In the genomic region with DNA sequence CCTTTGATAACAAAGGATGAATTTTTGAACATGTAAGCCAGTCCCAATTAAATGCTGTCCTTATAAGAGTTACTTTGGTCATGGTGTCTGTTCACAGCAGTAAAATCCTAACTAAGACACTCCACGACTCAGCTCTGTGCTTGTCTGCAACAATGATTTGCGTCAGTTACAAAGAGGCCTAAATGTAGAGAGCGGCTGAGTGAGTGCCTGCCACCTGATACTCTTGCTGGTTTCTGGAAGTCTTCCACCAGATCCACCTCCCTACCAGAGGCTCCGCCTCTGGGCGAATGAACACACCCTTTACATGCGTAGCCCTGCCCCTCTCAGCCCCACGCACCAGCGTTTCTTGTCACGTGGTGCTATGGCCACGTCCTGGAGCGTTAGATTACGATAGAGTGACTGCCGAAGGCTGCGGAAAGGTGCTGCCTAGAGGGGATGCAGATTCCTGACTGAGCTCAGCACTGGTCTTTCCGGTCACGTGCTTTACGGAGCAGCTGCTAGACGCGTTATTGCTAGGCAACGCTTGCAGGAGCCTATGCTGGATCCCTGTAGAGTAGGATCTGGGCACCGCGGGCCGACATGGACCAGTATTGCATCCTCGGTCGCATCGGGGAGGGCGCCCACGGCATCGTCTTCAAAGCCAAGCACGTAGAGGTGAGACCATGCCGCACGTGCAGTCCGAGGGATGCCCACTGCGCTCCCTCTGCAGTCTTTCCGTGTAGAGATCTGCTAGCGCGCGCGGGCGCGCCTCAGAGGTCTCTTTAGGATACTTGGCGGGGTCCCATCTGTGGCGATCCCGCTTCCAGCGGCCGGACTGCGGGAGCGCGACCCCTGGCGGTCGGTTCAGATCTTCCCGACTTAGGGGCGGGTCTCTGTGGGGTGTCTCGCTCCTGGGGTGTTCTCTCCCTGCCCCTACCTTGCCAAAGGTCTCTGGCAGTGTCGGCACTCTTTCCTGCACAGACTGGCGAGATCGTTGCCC, we compare ENCODE assay signal across 8 mouse cellular contexts. TPM values are rescaled to one million over a fixed set of nuclear protein-coding genes. Genes with fewer than 3 reads are reported as not detected.
DNase-seq lines count a peak whose midpoint lies in the region; ATAC-seq lines count a peak whose summit lies in the region.

Cdk20 (plus strand) TSS at position 298 of the 979 bp plus-strand sequence.

- peak within 1 kb of the TSS; percentile 93 for H3K27ac ChIP-seq in hindbrain, embryonic 16.5 days (ENCODE audit: low read depth, low read length)
- peak within 1 kb of the TSS; percentile 69 for H3K27ac ChIP-seq in macrophage

- ATAC-seq in hindbrain, embryonic 16.5 days: peak; percentile 99

- no peaks in the 10 kb centered on the region for H3K9me3 ChIP-seq in hindbrain, embryonic 16.5 days (ENCODE audit: control insufficient read depth, low read length)

- no peaks in the 10 kb centered on the region for H3K27me3 ChIP-seq in hindbrain, embryonic 16.5 days (replicated peaks; ENCODE audit: control insufficient read depth, insufficient read depth, low read length)

- peak within 1 kb of the TSS; percentile 86 for H3K4me3 ChIP-seq in hindbrain, embryonic 16.5 days (ENCODE audit: low read length)
- H3K4me3 ChIP-seq in macrophage (ENCODE audit: inconsistent target): peak within 1 kb of the TSS; percentile 81

- WGBS in hindbrain, embryonic 16.5 days: under 1% methylated on average over 55 of the region's 57 CpGs
- WGBS in macrophage (ENCODE audit: missing documents): under 1% methylated on average over 57 of the region's 57 CpGs

- peaks cover 45% of the 10 kb centered on the region for H3K79me2 ChIP-seq in macrophage (ENCODE audit: inconsistent target)

- H3K9ac ChIP-seq in hindbrain, embryonic 16.5 days (ENCODE audit: low read depth, low read length): peak within 1 kb of the TSS; percentile 79

- no peaks in the 10 kb centered on the region for H3K36me3 ChIP-seq in hindbrain, embryonic 16.5 days (ENCODE audit: control insufficient read depth, insufficient read depth, low read length)
- peaks cover 8% of the 10 kb centered on the region; the same call in 1 of the 2 replicates for H3K36me3 ChIP-seq in macrophage (ENCODE audit: inconsistent target)

- peak; percentile 97 for DNase-seq in WW6 (ENCODE audit: low read depth, low spot score)
- DNase-seq in cerebellum, postnatal 4 days (ENCODE audit: low spot score in 2 of 2): peak; percentile 55 to 79
- DNase-seq in gastrocnemius, adult 18-20 months (ENCODE audit: low spot score): peak; percentile 92
- peak; percentile 88 to 93 for DNase-seq in left cerebral cortex, adult 18-20 months (ENCODE audit: low spot score in 2 of 2)
- DNase-seq in right cerebral cortex, adult 18-20 months: peak; percentile 97
- peak; percentile 59 for DNase-seq in urinary bladder, postnatal 10 days (ENCODE audit: low spot score)

- peak within 1 kb of the TSS; percentile 89 for H3K4me2 ChIP-seq in hindbrain, embryonic 16.5 days (ENCODE audit: low read length)

- peaks cover 8% of the 10 kb centered on the region for H3K4me1 ChIP-seq in hindbrain, embryonic 16.5 days (ENCODE audit: control insufficient read depth, insufficient read depth, low read depth, low read length)

RNA-seq across cellular contexts. Expression of gene Cdk20, which starts in this region (rescaled TPM):
- total RNA-seq in gastrocnemius, adult 18-20 months (2021): 1 to 10 TPM; 3.1 to 3.3 TPM
- polyA plus RNA-seq in hindbrain, embryonic 16.5 days (2015; fragmentation: Nextera tagmentation; extraction: Ambion mirVana): 26.6 and 27.3 TPM in 2 replicates
- total RNA-seq in left cerebral cortex, adult 18-20 months (2021): 10 to 100 TPM in 1 of 2 experiments, 1 to 10 TPM in 1; 9.9 to 11.9 TPM
- 10 to 100 TPM in 21 of 26 experiments, 1 to 10 TPM in 5; 4.9 to 56.3 (median 17.3) TPM for total RNA-seq in macrophage (2018; cell fraction: chromatin; rRNA removed)
- 10 to 100 TPM in 4 of 26 experiments, 1 to 10 TPM in 22; 2.5 to 12.5 (median 5.6) TPM for total RNA-seq in macrophage (2018; cell fraction: cytosol; rRNA removed)
- 10 to 100 TPM in 16 of 26 experiments, 1 to 10 TPM in 10; 2.7 to 45.9 (median 13.0) TPM for total RNA-seq in macrophage (2018; cell fraction: nucleus; rRNA removed)
- 11.3 to 20.3 TPM (median 11.6 TPM) in 3 replicates for polyA plus RNA-seq in macrophage (2018)

Comparison
In these comparisons a context has a peak if more than half of its experiments do, and no peak if none do; other contexts are left out.
1. Peak in every context shown above with its lines: DNase-seq, ATAC-seq, H3K4me3 ChIP-seq and H3K27ac ChIP-seq.